Mouse (Mus musculus): ENCODE measurements around the gene Lrba. TPM values are rescaled to one million over a fixed set of nuclear protein-coding genes. Genes with fewer than 3 reads are reported as not detected.

Gene Lrba
- total and polyA plus RNA-seq, 3 experiments = 12.3 to 22.6 (median 13.8) TPM

- dilution Hi-C loops (cut with MboI; ENCODE audit: extremely low pct_ligation_motif_present, extremely low pct_unique_long_range_greater_than_20kb, low sequenced_read_pairs) = no loop called here
- no peak overlapping the region for H3K4me2 ChIP-seq (ENCODE audit: insufficient read depth, low read depth, poor library complexity, severe bottlenecking)
- no peak overlapping the region for H3K4me3 ChIP-seq (replicated peaks in 1 of 3; ENCODE audit: low read depth in 2 of 3, low read length in 2 of 3, poor library complexity in 1 of 3)
- H3K4me1 ChIP-seq (ENCODE audit: control insufficient read depth in 1 of 2, insufficient read depth in 2 of 2) = peaks cover 3 to 8% of the 10 kb centered on the region in 2 experiments
- peaks cover 0 to 2% of the 10 kb centered on the region in 2 experiments for H3K36me3 ChIP-seq (replicated peaks in 1 of 2; ENCODE audit: control insufficient read depth in 1 of 2, insufficient read depth in 1 of 2, low read length in 1 of 2)
- H3K9ac ChIP-seq (ENCODE audit: insufficient read depth, low read depth) = no peak overlapping the region
- in situ Hi-C loops (cut with MboI; ENCODE audit: low pct_ligation_motif_present, low pct_unique_long_range_greater_than_20kb, low sequenced_read_pairs) = no loop called here
- no peak overlapping the region for H3K27ac ChIP-seq (ENCODE audit: insufficient read depth, low read depth)
- H3K27me3 ChIP-seq (replicated peaks) = no peaks in the 10 kb centered on the region
- no peaks in the 10 kb centered on the region for H3K79me2 ChIP-seq (replicated peaks; ENCODE audit: control insufficient read depth, extremely low read depth, insufficient read depth, poor library complexity, severe bottlenecking)
- no peaks in the 10 kb centered on the region for H3K9me3 ChIP-seq (replicated peaks; ENCODE audit: low read length)
- DNase-seq (ENCODE audit: extremely low read depth) = no peak
- TF ChIP-seq USF2 (conservative IDR thresholded peaks at IDR 0.05; ENCODE audit: low read depth, low read length) (no peak), BHLHE40 (IDR thresholded peaks at IDR 0.05; ENCODE audit: low read depth, low read length) (no peak), UBTF (IDR thresholded peaks at IDR 0.05; ENCODE audit: low read depth, low read length) (no peak), NELFE (IDR thresholded peaks at IDR 0.05; ENCODE audit: low read depth, low read length) (no peak), USF1 (IDR thresholded peaks at IDR 0.05; ENCODE audit: low read depth, low read length) (no peak), RCOR1 (conservative IDR thresholded peaks at IDR 0.05; ENCODE audit: low read depth, low read length) (no peak), GABPA (IDR thresholded peaks at IDR 0.05; ENCODE audit: insufficient replicate concordance, low read depth, low read length) (no peak), NRF1 (IDR thresholded peaks at IDR 0.05; ENCODE audit: low read depth, low read length) (no peak), MEF2A (IDR thresholded peaks at IDR 0.05; ENCODE audit: borderline replicate concordance, low read depth, low read length) (no peak), KAT2A (IDR thresholded peaks at IDR 0.05; ENCODE audit: insufficient replicate concordance, low read length) (no peak), TCF12 (IDR thresholded peaks at IDR 0.05; ENCODE audit: low read depth, low read length) (no peak), ZKSCAN1 (IDR thresholded peaks at IDR 0.05; ENCODE audit: borderline replicate concordance, low read depth, low read length) (no peak), IRF4 (IDR thresholded peaks at IDR 0.05; ENCODE audit: low read depth, low read length) (no peak), POLR2A (IDR thresholded peaks at IDR 0.05; ENCODE audit: low read depth, low read length) (no peak), CHD2 (IDR thresholded peaks at IDR 0.05; ENCODE audit: low read length) (no peak), TBP (conservative IDR thresholded peaks at IDR 0.05; ENCODE audit: low read depth, low read length) (no peak), E2F4 (IDR thresholded peaks at IDR 0.05; ENCODE audit: insufficient replicate concordance, low read depth, low read length) (no peak), SMC3 (IDR thresholded peaks at IDR 0.05; ENCODE audit: low read depth, low read length) (no peak), EP300 (IDR thresholded peaks at IDR 0.05; ENCODE audit: low read length) (no peak)
Observed at GRCm38 (mm10) chr3:86714446-86714845, 490.0 kb downstream of the Lrba start.

- Histone ChIP-seq H3K27ac (ENCODE audit: insufficient read depth, low read depth) (no peak overlapping the region), H3K4me1 (ENCODE audit: control insufficient read depth in 1 of 2, insufficient read depth in 2 of 2) (no peaks in the 10 kb centered on the region), H3K9ac (ENCODE audit: insufficient read depth, low read depth) (no peak overlapping the region), H3K79me2 (replicated peaks; ENCODE audit: control insufficient read depth, extremely low read depth, insufficient read depth, poor library complexity, severe bottlenecking) (no peaks in the 10 kb centered on the region), H3K4me3 (replicated peaks in 1 of 3; ENCODE audit: low read depth in 2 of 3, low read length in 2 of 3, poor library complexity in 1 of 3) (no peak overlapping the region), H3K36me3 (replicated peaks in 1 of 2; ENCODE audit: control insufficient read depth in 1 of 2, insufficient read depth in 1 of 2, low read length in 1 of 2) (no peaks in the 10 kb centered on the region), H3K27me3 (replicated peaks) (no peaks in the 10 kb centered on the region), H3K9me3 (replicated peaks; ENCODE audit: low read length) (no peaks in the 10 kb centered on the region), H3K4me2 (ENCODE audit: insufficient read depth, low read depth, poor library complexity, severe bottlenecking) (no peak overlapping the region)
- in situ Hi-C loops (cut with MboI; ENCODE audit: low pct_ligation_motif_present, low pct_unique_long_range_greater_than_20kb, low sequenced_read_pairs) (no loop called here), dilution Hi-C loops (cut with MboI; ENCODE audit: extremely low pct_ligation_motif_present, extremely low pct_unique_long_range_greater_than_20kb, low sequenced_read_pairs) (no loop called here)
- no peak for DNase-seq (ENCODE audit: extremely low read depth)
- TF ChIP-seq NELFE (IDR thresholded peaks at IDR 0.05; ENCODE audit: low read depth, low read length) (no peak), RCOR1 (conservative IDR thresholded peaks at IDR 0.05; ENCODE audit: low read depth, low read length) (no peak), PAX5 (IDR thresholded peaks at IDR 0.05; ENCODE audit: low read length) (no peak), CHD1 (IDR thresholded peaks at IDR 0.05; ENCODE audit: low read depth, low read length) (no peak), UBTF (IDR thresholded peaks at IDR 0.05; ENCODE audit: low read depth, low read length) (no peak), KAT2A (IDR thresholded peaks at IDR 0.05; ENCODE audit: insufficient replicate concordance, low read length) (no peak), CHD2 (IDR thresholded peaks at IDR 0.05; ENCODE audit: low read length) (no peak), JUND (conservative IDR thresholded peaks at IDR 0.05; ENCODE audit: low read depth, low read length) (no peak), CTCF (conservative IDR thresholded peaks at IDR 0.05 in 1 of 2, IDR thresholded peaks at IDR 0.05 in 1 of 2; ENCODE audit: low read depth in 2 of 2, low read length in 2 of 2) (no peak), HCFC1 (IDR thresholded peaks at IDR 0.05; ENCODE audit: low read depth, low read length) (no peak), TBP (conservative IDR thresholded peaks at IDR 0.05; ENCODE audit: low read depth, low read length) (no peak), POLR2A (IDR thresholded peaks at IDR 0.05; ENCODE audit: low read depth, low read length) (no peak)
Observed at GRCm38 (mm10) chr3:86723415-86724298, 499.2 kb downstream of the Lrba start.

Data from CH12.LX (cell line).